Mouse (Mus musculus): ENCODE measurements at regions not wholly inside any gene's neighbourhood (a gene's known extent, or its start where the extent isn't known, plus 50 kb on each side); places are given as distances from the start of the nearest gene placed in this dataset.
A peak's percentile ranks its signal among the peaks of the same experiment; 100 is the strongest.
"Not testable (repeated sequence)": the region's sequence is repeated elsewhere in the genome, so short reads cannot be mapped to it uniquely, and the experiment has no call there.

GRCm38 (mm10) chr4:6600766-6601367 lies 1638.0 kb downstream of the Car8 start:
- DNase-seq = no peak

GRCm38 (mm10) chr4:6596321-6596720 lies 1642.5 kb downstream of the Car8 start:
- DNase-seq = no peak

GRCm38 (mm10) chr4:6592890-6593289 lies 1646.0 kb downstream of the Car8 start:
- not testable (repeated sequence) for DNase-seq

- peak; percentile 49 for DNase-seq
These were observed 1677.1 kb downstream of the Car8 start for GRCm38 (mm10) chr4:6561604-6562357.

- no peak for DNase-seq
These were observed 1699.2 kb downstream of the Car8 start for GRCm38 (mm10) chr4:6539626-6540025.

- DNase-seq = no peak
These were observed 1706.4 kb downstream of the Car8 start for GRCm38 (mm10) chr4:6532441-6532840.

- DNase-seq = no peak
These were observed 1721.2 kb downstream of the Car8 start for GRCm38 (mm10) chr4:6517626-6518025.

GRCm38 (mm10) chr4:6514823-6515222 lies 1721.7 kb upstream of the Impad1 start:
- DNase-seq = peak; percentile 74

GRCm38 (mm10) chr4:6513635-6514034 lies 1720.5 kb upstream of the Impad1 start:
- DNase-seq = no peak

- peak; percentile 87 for DNase-seq
These were observed 1719.7 kb upstream of the Impad1 start for GRCm38 (mm10) chr4:6512749-6513364.

- no peak for DNase-seq
These were observed 1714.9 kb upstream of the Impad1 start for GRCm38 (mm10) chr4:6508091-6508490.

Measured in heart, postnatal 4 days (tissue).